Mouse (Mus musculus): Measurements from ENCODE around the gene Pcsk5.

- TF ChIP-seq CTCF (IDR thresholded peaks at IDR 0.05; ENCODE audit: borderline replicate concordance, insufficient read depth, low read depth, low read length) = no peak
- TF ChIP-seq POLR2A (IDR thresholded peaks at IDR 0.05; ENCODE audit: borderline replicate concordance, insufficient read depth, low read length) = no peak
Measured at GRCm38 (mm10) chr19:17678371-17678770, 159.1 kb downstream of the Pcsk5 start.
